Mouse (Mus musculus): ENCODE results near the gene Park7. TPM values are rescaled to one million over a fixed set of nuclear protein-coding genes. Genes with fewer than 3 reads are reported as not detected.
"Not testable (repeated sequence)": the region's sequence is repeated elsewhere in the genome, so short reads cannot be mapped to it uniquely, and the experiment has no call there.

Gene Park7
- polyA plus RNA-seq, 1 experiment from 2014 or later = 414 TPM

GRCm38 (mm10) chr4:150889273-150889954 is 24.8 kb downstream of the Park7 start:
- H3K9me3 ChIP-seq (replicated peaks) = no peaks in the 10 kb centered on the region
- no peak overlapping the region for H3K4me3 ChIP-seq
- H3K9ac ChIP-seq = no peak overlapping the region
- ATAC-seq = no peak
- H3K4me1 ChIP-seq = peaks cover 8% of the 10 kb centered on the region
- no peaks in the 10 kb centered on the region for H3K27me3 ChIP-seq
- 51% methylated on average over 20 of the region's 20 CpGs for WGBS
- H3K4me2 ChIP-seq = no peak overlapping the region
- no peaks in the 10 kb centered on the region for H3K36me3 ChIP-seq (ENCODE audit: poor library complexity, severe bottlenecking)
- no peak overlapping the region for H3K27ac ChIP-seq

- 98% methylated on average over 4 of the region's 4 CpGs for WGBS
- Histone ChIP-seq H3K27ac (no peak overlapping the region), H3K36me3 (ENCODE audit: poor library complexity, severe bottlenecking) (no peaks in the 10 kb centered on the region), H3K9me3 (replicated peaks) (no peaks in the 10 kb centered on the region), H3K27me3 (no peaks in the 10 kb centered on the region), H3K4me3 (no peak overlapping the region), H3K9ac (no peak overlapping the region), H3K4me2 (no peak overlapping the region), H3K4me1 (peaks cover 8% of the 10 kb centered on the region)
- no peak for ATAC-seq
Measured at GRCm38 (mm10) chr4:150888492-150888891, 25.7 kb downstream of the Park7 start.

GRCm38 (mm10) chr4:150887903-150888302 is 26.3 kb downstream of the Park7 start:
- Histone ChIP-seq H3K27ac (no peak overlapping the region), H3K27me3 (no peaks in the 10 kb centered on the region), H3K9ac (no peak overlapping the region), H3K4me3 (no peak overlapping the region), H3K4me1 (peaks cover 8% of the 10 kb centered on the region), H3K9me3 (replicated peaks) (no peaks in the 10 kb centered on the region), H3K4me2 (no peak overlapping the region), H3K36me3 (ENCODE audit: poor library complexity, severe bottlenecking) (no peaks in the 10 kb centered on the region)
- WGBS = 81% methylated on average over 5 of the region's 5 CpGs
- no peak for ATAC-seq

GRCm38 (mm10) chr4:150882632-150883031 is 31.6 kb downstream of the Park7 start:
- H3K27ac ChIP-seq = no peak overlapping the region
- H3K9me3 ChIP-seq (replicated peaks) = peaks cover 21% of the 10 kb centered on the region
- no peak overlapping the region for H3K4me2 ChIP-seq
- 0 out of 2 replicates have a peak, but pooled peaks cover 5% of the 10 kb centered on the region for H3K36me3 ChIP-seq (ENCODE audit: poor library complexity, severe bottlenecking)
- no peaks in the 10 kb centered on the region for H3K4me1 ChIP-seq
- no peak for ATAC-seq
- no peak overlapping the region for H3K9ac ChIP-seq
- H3K4me3 ChIP-seq = no peak overlapping the region
- no peaks in the 10 kb centered on the region for H3K27me3 ChIP-seq
- WGBS = 88% methylated on average over 5 of the region's 5 CpGs

GRCm38 (mm10) chr4:150880364-150880763 is 33.9 kb downstream of the Park7 start:
- Histone ChIP-seq H3K9ac (no peak overlapping the region), H3K4me3 (no peak overlapping the region), H3K27me3 (no peaks in the 10 kb centered on the region), H3K36me3 (ENCODE audit: poor library complexity, severe bottlenecking) (0 out of 2 replicates have a peak, but pooled peaks cover 5% of the 10 kb centered on the region), H3K4me2 (no peak overlapping the region), H3K27ac (no peak overlapping the region), H3K4me1 (no peaks in the 10 kb centered on the region), H3K9me3 (replicated peaks) (peaks cover 21% of the 10 kb centered on the region)
- WGBS = 88% methylated on average over 5 of the region's 5 CpGs
- ATAC-seq = no peak

GRCm38 (mm10) chr4:150879631-150880030 is 34.6 kb downstream of the Park7 start:
- WGBS = 97% methylated on average over 22 of the region's 22 CpGs
- H3K27ac ChIP-seq = no peak overlapping the region
- ATAC-seq = no peak

GRCm38 (mm10) chr4:150875393-150875792 is 38.8 kb downstream of the Park7 start:
- H3K9me3 ChIP-seq (replicated peaks) = peaks cover 21% of the 10 kb centered on the region
- no peak for ATAC-seq
- no peak overlapping the region for H3K9ac ChIP-seq
- no peak overlapping the region for H3K4me2 ChIP-seq
- 0 out of 2 replicates have a peak, but pooled peaks cover 5% of the 10 kb centered on the region for H3K36me3 ChIP-seq (ENCODE audit: poor library complexity, severe bottlenecking)
- H3K4me3 ChIP-seq = no peak overlapping the region
- WGBS = 91% methylated on average over 10 of the region's 10 CpGs
- peaks cover 16% of the 10 kb centered on the region for H3K4me1 ChIP-seq
- no peaks in the 10 kb centered on the region for H3K27me3 ChIP-seq
- H3K27ac ChIP-seq = no peak overlapping the region

More at GRCm38 (mm10) chr4:150879631-150880030, 34.6 kb downstream of the Park7 start:
- H3K4me3 ChIP-seq = no peak overlapping the region
- 0 out of 2 replicates have a peak, but pooled peaks cover 5% of the 10 kb centered on the region for H3K36me3 ChIP-seq (ENCODE audit: poor library complexity, severe bottlenecking)
- no peaks in the 10 kb centered on the region for H3K27me3 ChIP-seq
- H3K4me2 ChIP-seq = no peak overlapping the region
- no peaks in the 10 kb centered on the region for H3K4me1 ChIP-seq
- H3K9ac ChIP-seq = no peak overlapping the region
- peaks cover 21% of the 10 kb centered on the region for H3K9me3 ChIP-seq (replicated peaks)

GRCm38 (mm10) chr4:150874416-150874815 is 39.8 kb downstream of the Park7 start:
- not testable (repeated sequence) for H3K27ac ChIP-seq; H3K4me2 ChIP-seq; H3K9ac ChIP-seq; H3K4me3 ChIP-seq; H3K36me3 ChIP-seq (ENCODE audit: poor library complexity, severe bottlenecking); ATAC-seq; H3K27me3 ChIP-seq
- WGBS = 75% methylated on average over 4 of the region's 4 CpGs
- Histone ChIP-seq H3K4me1 (peaks cover 16% of the 10 kb centered on the region), H3K9me3 (replicated peaks) (peaks cover 14% of the 10 kb centered on the region)

- H3K27me3 ChIP-seq = no peaks in the 10 kb centered on the region
- ATAC-seq = no peak
- H3K9me3 ChIP-seq (replicated peaks) = no peaks in the 10 kb centered on the region
- no peak overlapping the region for H3K27ac ChIP-seq
- peaks cover 16% of the 10 kb centered on the region for H3K4me1 ChIP-seq
- H3K36me3 ChIP-seq (ENCODE audit: poor library complexity, severe bottlenecking) = 0 out of 2 replicates have a peak, but pooled peaks cover 4% of the 10 kb centered on the region
- H3K4me3 ChIP-seq = no peak overlapping the region
- H3K4me2 ChIP-seq = no peak overlapping the region
- H3K9ac ChIP-seq = no peak overlapping the region
- WGBS = 83% methylated on average over 8 of the region's 8 CpGs
Measured at GRCm38 (mm10) chr4:150872681-150873080, 41.6 kb downstream of the Park7 start.

- peaks cover 9% of the 10 kb centered on the region for H3K36me3 ChIP-seq (ENCODE audit: poor library complexity, severe bottlenecking)
- no peak overlapping the region for H3K4me3 ChIP-seq
- no peaks in the 10 kb centered on the region for H3K27me3 ChIP-seq
- H3K4me2 ChIP-seq = no peak overlapping the region
- peaks cover 16% of the 10 kb centered on the region for H3K4me1 ChIP-seq
- whole genome bisulfite sequencing = 49% methylated on average over 9 of the region's 9 CpGs
- no peaks in the 10 kb centered on the region for H3K9me3 ChIP-seq (replicated peaks)
- H3K27ac ChIP-seq = no peak overlapping the region; the same call in 1 of the 2 replicates
- no peak overlapping the region for H3K9ac ChIP-seq
- ATAC-seq = no peak
Measured at GRCm38 (mm10) chr4:150872139-150872651, 42.0 kb downstream of the Park7 start.

GRCm38 (mm10) chr4:150871392-150872138 is 42.7 kb downstream of the Park7 start:
- 27% methylated on average over 10 of the region's 10 CpGs for WGBS
- Histone ChIP-seq H3K27ac (no peak overlapping the region; the same call in 1 of the 2 replicates), H3K9me3 (replicated peaks) (no peaks in the 10 kb centered on the region), H3K4me2 (no peak overlapping the region), H3K36me3 (ENCODE audit: poor library complexity, severe bottlenecking) (peaks cover 15% of the 10 kb centered on the region), H3K27me3 (no peaks in the 10 kb centered on the region), H3K4me1 (peaks cover 16% of the 10 kb centered on the region), H3K4me3 (no peak overlapping the region), H3K9ac (no peak overlapping the region)
- no peak for ATAC-seq

- H3K27me3 ChIP-seq = no peaks in the 10 kb centered on the region
- no peak overlapping the region for H3K27ac ChIP-seq
Measured at GRCm38 (mm10) chr4:150870963-150871391, 43.3 kb downstream of the Park7 start.

More at GRCm38 (mm10) chr4:150870963-150871391, 43.3 kb downstream of the Park7 start:
- no peak overlapping the region for H3K9ac ChIP-seq
- H3K9me3 ChIP-seq (replicated peaks) = no peaks in the 10 kb centered on the region
- no peak for ATAC-seq
- WGBS = 86% methylated on average over 13 of the region's 13 CpGs
- H3K4me2 ChIP-seq = no peak overlapping the region
- peaks cover 21% of the 10 kb centered on the region for H3K36me3 ChIP-seq (ENCODE audit: poor library complexity, severe bottlenecking)
- H3K4me1 ChIP-seq = peaks cover 16% of the 10 kb centered on the region
- H3K4me3 ChIP-seq = no peak overlapping the region
